ENCODE assay signal across 17 mouse cellular contexts in genomic region chr7:81875372-81875771, GRCm38 (mm10). TPM values are rescaled to one million over a fixed set of nuclear protein-coding genes. Genes with fewer than 3 reads are reported as not detected.
DNase-seq lines count a peak whose midpoint lies in the region; ATAC-seq and TF ChIP-seq lines count a peak whose summit lies in the region.
"Had no signal": no experiment of that assay in that cellular context is flagged by ENCODE, and none has a peak within 500 bp of the region (broad histone marks: within the 10 kb centered on the region; RNA-seq: fewer than 3 reads in every experiment).

No protein-coding gene starts in this region.

- peak; percentile 77 for DNase-seq in adrenal gland, adult 2 months
- DNase-seq in adrenal gland, adult 18-20 months (ENCODE audit: low spot score in 2 of 2): no peak
- DNase-seq in intestine, embryonic 14.5 days (ENCODE audit: low spot score): peak; percentile 48
- peak; percentile 72 to 82 for DNase-seq in right cerebral cortex, postnatal 10 days (ENCODE audit: low spot score in 2 of 2)
- no peak for DNase-seq in right cerebral cortex, adult 2 months (ENCODE audit: low spot score in 2 of 2)
- DNase-seq in telencephalon, adult 2 months (ENCODE audit: low read depth, low spot score): peak; percentile 67
- no peak for DNase-seq in layer of hippocampus, adult 9-11 months
- DNase-seq: kidney, adult 18-20 months had no signal

- H3K36me3 ChIP-seq in intestine, embryonic 14.5 days (ENCODE audit: control insufficient read depth, insufficient read depth, low read length): no peaks in the 10 kb centered on the region
- H3K36me3 ChIP-seq in intestine, postnatal 0 days (ENCODE audit: control insufficient read depth, insufficient read depth): no peaks in the 10 kb centered on the region; the same call in 1 of the 2 replicates

- peaks cover 8% of the 10 kb centered on the region; the same call in 1 of the 2 replicates for H3K4me1 ChIP-seq in intestine, embryonic 14.5 days (replicated peaks; ENCODE audit: control insufficient read depth, insufficient read depth, low read length)
- H3K4me1 ChIP-seq in intestine, postnatal 0 days (replicated peaks; ENCODE audit: control insufficient read depth, insufficient read depth, low read length): no peaks in the 10 kb centered on the region
- H3K4me1 ChIP-seq: midbrain, embryonic 12.5 days had no signal

- no peak overlapping the region for H3K27ac ChIP-seq in intestine, embryonic 14.5 days (ENCODE audit: low read depth)
- no peak overlapping the region for H3K27ac ChIP-seq in intestine, postnatal 0 days (ENCODE audit: low read depth, low read length)
- H3K27ac ChIP-seq: heart, adult 2 months; liver, embryonic 14.5 days; midbrain, embryonic 12.5 days; stomach, postnatal 0 days had no signal

- H3K9me3 ChIP-seq in intestine, embryonic 14.5 days (ENCODE audit: control insufficient read depth, low read length): no peaks in the 10 kb centered on the region
- H3K9me3 ChIP-seq in intestine, postnatal 0 days (ENCODE audit: control insufficient read depth): no peaks in the 10 kb centered on the region
- H3K9me3 ChIP-seq: midbrain, embryonic 12.5 days had no signal

- no peak overlapping the region for H3K9ac ChIP-seq in intestine, embryonic 14.5 days (ENCODE audit: low read length)
- H3K9ac ChIP-seq in intestine, postnatal 0 days (ENCODE audit: low read depth, low read length): no peak overlapping the region
- H3K9ac ChIP-seq: liver, embryonic 14.5 days; midbrain, embryonic 12.5 days had no signal

- H3K4me2 ChIP-seq in intestine, embryonic 14.5 days (ENCODE audit: low read length): no peak overlapping the region
- H3K4me2 ChIP-seq in intestine, postnatal 0 days (replicated peaks; ENCODE audit: low read depth): no peak overlapping the region
- H3K4me2 ChIP-seq: midbrain, embryonic 12.5 days had no signal

- 55% methylated on average over 9 of the region's 9 CpGs for WGBS in intestine, embryonic 14.5 days
- WGBS in intestine, postnatal 0 days: 60% methylated on average over 9 of the region's 9 CpGs

- H3K4me3 ChIP-seq in intestine, embryonic 14.5 days (ENCODE audit: low read depth, low read length): no peak overlapping the region
- H3K4me3 ChIP-seq in intestine, postnatal 0 days (ENCODE audit: low read depth, low read length): no peak overlapping the region
- H3K4me3 ChIP-seq: heart, adult 2 months; midbrain, embryonic 12.5 days had no signal

- ATAC-seq in intestine, embryonic 14.5 days (replicated peaks; ENCODE audit: low FRiP score, low TSS enrichment, low read depth): no peak
- ATAC-seq in intestine, postnatal 0 days: no peak

- no peak for TF ChIP-seq CTCF in intestine, postnatal 0 days (IDR thresholded peaks at IDR 0.05; ENCODE audit: low read depth)

- H3K27me3 ChIP-seq in intestine, embryonic 14.5 days (replicated peaks; ENCODE audit: control insufficient read depth, insufficient read depth, low read length): no peaks in the 10 kb centered on the region
- H3K27me3 ChIP-seq in intestine, postnatal 0 days (replicated peaks; ENCODE audit: control insufficient read depth, insufficient read depth, low read length): no peaks in the 10 kb centered on the region
- H3K27me3 ChIP-seq: midbrain, embryonic 12.5 days had no signal

RNA-seq across cellular contexts. Expression of gene Tm6sf1, which starts 16.6 kb away (rescaled TPM):
- total RNA-seq in adrenal gland, adult 2 months (2021): 10 to 100 TPM; 13.5 to 17.2 TPM
- 29.5 and 37.4 TPM in 2 replicates for polyA plus RNA-seq in adrenal gland, adult 2 months (2012; rRNA removed)
- 10 to 100 TPM; 17.2 to 23.0 TPM for total RNA-seq in adrenal gland, adult 18-20 months (2021)
- polyA plus RNA-seq in intestine, embryonic 14.5 days (2014; fragmentation: Nextera tagmentation; extraction: Ambion mirVana): 19.8 and 20.1 TPM in 2 replicates
- polyA plus RNA-seq in intestine, postnatal 0 days (2015; fragmentation: Nextera tagmentation; extraction: Ambion mirVana): 16.5 and 17.8 TPM in 2 replicates

RNA-seq across cellular contexts. Expression of gene Gm10160, which starts 19.8 kb away (rescaled TPM):
- total RNA-seq in adrenal gland, adult 2 months (2021): not detected
- not detected in 2 replicates for polyA plus RNA-seq in adrenal gland, adult 2 months (2012; rRNA removed)
- total RNA-seq in adrenal gland, adult 18-20 months (2021): not detected
- not detected in 2 replicates for polyA plus RNA-seq in intestine, embryonic 14.5 days (2014; fragmentation: Nextera tagmentation; extraction: Ambion mirVana)
- not detected in 2 replicates for polyA plus RNA-seq in intestine, postnatal 0 days (2015; fragmentation: Nextera tagmentation; extraction: Ambion mirVana)
- total RNA-seq: heart, adult 2 months; heart, postnatal 25 days; left cerebral cortex, postnatal 36 days had no signal
- polyA plus RNA-seq: heart, adult 2 months; liver, embryonic 14.5 days; midbrain, embryonic 12.5 days; spleen, adult 2 months; stomach, postnatal 0 days; urinary bladder, adult 2 months had no signal

RNA-seq across cellular contexts. Expression of gene Btbd1, which starts 46.1 kb away (rescaled TPM):
- 100 to 1,000 TPM; 118 to 159 TPM for total RNA-seq in adrenal gland, adult 2 months (2021)
- 65.2 and 71.1 TPM in 2 replicates for polyA plus RNA-seq in adrenal gland, adult 2 months (2012; rRNA removed)
- 100 to 1,000 TPM; 118 to 124 TPM for total RNA-seq in adrenal gland, adult 18-20 months (2021)
- polyA plus RNA-seq in intestine, embryonic 14.5 days (2014; fragmentation: Nextera tagmentation; extraction: Ambion mirVana): 76.5 and 78.3 TPM in 2 replicates
- 41.0 and 42.7 TPM in 2 replicates for polyA plus RNA-seq in intestine, postnatal 0 days (2015; fragmentation: Nextera tagmentation; extraction: Ambion mirVana)

RNA-seq across cellular contexts. Expression of gene Hdgfl3, which starts 58.9 kb away (rescaled TPM):
- total RNA-seq in adrenal gland, adult 2 months (2021): 10 to 100 TPM in 1 of 2 experiments, 1 to 10 TPM in 1; 7.1 to 11.9 TPM
- 4.7 and 5.0 TPM in 2 replicates for polyA plus RNA-seq in adrenal gland, adult 2 months (2012; rRNA removed)
- 1 to 10 TPM; 6.9 to 9.4 TPM for total RNA-seq in adrenal gland, adult 18-20 months (2021)
- polyA plus RNA-seq in intestine, embryonic 14.5 days (2014; fragmentation: Nextera tagmentation; extraction: Ambion mirVana): 17.5 and 19.1 TPM in 2 replicates
- polyA plus RNA-seq in intestine, postnatal 0 days (2015; fragmentation: Nextera tagmentation; extraction: Ambion mirVana): 7.1 and 8.3 TPM in 2 replicates

Comparison
In these comparisons a context has a peak if more than half of its experiments do, and no peak if none do; other contexts are left out.
1. DNase-seq: peak in adrenal gland, adult 2 months (single experiment), intestine, embryonic 14.5 days (single experiment), right cerebral cortex, postnatal 10 days (2 of 2) and telencephalon, adult 2 months (single experiment); none in adrenal gland, adult 18-20 months (0 of 2), right cerebral cortex, adult 2 months (0 of 2) and layer of hippocampus, adult 9-11 months (single experiment).